Mouse (Mus musculus): ENCODE data around the gene Zfp697. TPM values are rescaled to one million over a fixed set of nuclear protein-coding genes. Genes with fewer than 3 reads are reported as not detected.
"Not testable (repeated sequence)": the region's sequence is repeated elsewhere in the genome, so short reads cannot be mapped to it uniquely, and the experiment has no call there.

The Zfp697 gene
- polyA plus RNA-seq, 1 experiment: 13.0 TPM

DNA sequence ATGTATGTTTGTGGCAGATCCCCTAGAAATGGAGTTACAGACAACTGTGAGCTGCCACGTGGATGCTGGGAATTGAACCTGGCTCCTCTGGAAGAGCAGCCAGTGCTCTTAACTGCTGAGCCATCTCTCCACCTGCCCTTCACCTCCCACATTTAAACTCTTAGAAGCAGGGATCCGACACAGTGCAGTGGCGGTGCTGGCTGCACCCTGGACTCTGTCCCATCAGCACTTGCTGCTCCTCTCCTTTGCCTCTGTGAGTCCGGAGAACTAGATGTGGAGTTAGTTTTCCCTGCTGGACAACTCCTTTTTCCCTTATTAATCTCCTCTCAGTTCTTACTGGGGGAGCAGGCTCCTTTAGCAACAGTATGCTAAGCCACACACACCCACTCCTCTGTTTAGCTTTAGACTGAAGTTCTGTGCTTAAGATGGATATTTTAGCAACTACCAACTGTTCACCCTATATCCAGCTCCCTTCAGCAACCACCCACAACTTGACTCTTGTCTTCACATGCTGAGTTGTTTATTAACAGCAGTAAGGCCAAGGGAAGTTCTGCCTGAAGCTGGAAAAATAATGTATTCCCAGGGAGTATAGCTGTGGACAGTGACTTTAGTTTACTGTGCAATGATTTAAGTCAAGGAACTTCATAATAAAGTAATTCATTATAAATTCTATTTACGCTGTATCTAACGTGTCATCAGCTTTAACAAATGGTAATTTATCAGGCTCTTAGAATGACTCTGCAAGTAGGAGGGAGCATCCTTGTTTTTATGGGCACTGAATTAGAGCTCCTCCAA, 36.9 kb downstream of the Zfp697 start:
- no peak for DNase-seq (ENCODE audit: low read depth)

DNA sequence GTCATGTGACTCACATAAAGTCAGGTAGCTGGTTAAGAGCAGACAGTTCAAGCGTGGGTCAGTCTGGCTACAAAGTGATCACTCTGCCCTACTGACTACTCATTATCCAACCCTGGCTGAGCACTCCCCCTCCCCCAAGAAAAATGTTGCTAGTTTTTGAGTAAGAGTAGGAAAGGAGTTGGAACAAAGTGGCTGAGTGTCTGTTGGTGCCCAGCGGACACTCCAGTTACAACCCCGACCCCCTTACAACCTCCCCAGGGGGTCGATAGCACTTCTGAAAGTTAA, 37.5 kb downstream of the Zfp697 start:
- no peak for DNase-seq (ENCODE audit: low read depth)

DNA sequence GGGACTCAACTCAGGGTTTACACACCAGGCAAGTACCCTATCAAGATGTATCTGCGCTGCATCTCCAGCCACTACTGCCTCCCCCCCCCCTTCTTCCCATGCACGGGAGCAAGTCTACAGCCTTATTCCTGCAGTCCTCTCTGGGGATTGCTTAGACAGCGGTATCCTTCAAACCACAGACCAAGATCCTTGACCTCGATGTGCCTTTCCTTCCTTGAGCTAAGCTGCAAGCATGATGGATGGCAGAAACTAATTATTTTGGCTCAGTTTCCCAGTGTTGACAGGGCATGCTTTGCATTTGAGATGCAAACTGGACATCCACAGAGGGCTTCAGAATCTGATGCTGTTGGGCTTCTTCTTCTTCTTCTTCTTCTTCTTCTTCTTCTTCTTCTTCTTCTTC, 40.7 kb downstream of the Zfp697 start:
- no peak for DNase-seq (ENCODE audit: low read depth)

DNA sequence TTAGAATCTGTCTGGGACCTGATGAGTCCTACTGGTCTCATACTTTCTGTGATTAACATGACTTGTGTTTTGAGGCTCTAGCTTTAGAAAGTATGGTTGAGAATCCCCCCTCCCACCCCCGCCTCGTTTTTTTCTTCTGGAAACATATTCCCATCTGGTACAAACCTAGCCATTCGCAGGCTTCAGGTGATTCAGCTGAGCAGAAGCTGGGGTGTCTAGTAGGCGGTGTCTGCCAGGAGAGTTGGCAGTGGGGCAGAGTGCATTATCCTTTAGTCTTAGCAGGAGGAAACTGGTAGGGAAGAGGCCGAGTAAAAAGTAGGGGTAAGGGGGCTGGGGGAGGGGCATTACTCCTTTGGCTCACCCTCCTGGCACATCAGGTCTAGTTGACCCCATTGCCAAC, 44.5 kb downstream of the Zfp697 start:
- no peak for DNase-seq (ENCODE audit: low read depth)

DNA sequence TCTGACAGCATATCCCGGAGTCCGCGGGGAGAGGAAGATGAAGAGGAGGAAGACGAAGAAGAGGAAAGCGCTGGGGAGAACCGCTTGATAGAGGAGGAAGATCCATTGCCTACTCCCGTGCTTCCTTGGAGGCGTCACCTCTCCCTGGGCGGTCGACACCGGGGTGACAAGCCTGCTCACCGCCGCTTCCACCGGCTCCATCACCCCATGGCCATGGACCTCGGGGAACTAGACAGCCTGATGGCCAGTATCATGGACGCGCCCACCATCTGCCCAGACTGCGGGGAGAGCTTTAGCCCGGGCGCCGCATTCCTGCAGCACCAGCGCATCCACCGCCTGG, 45.0 kb downstream of the Zfp697 start:
- DNase-seq (ENCODE audit: low read depth): no peak

DNA sequence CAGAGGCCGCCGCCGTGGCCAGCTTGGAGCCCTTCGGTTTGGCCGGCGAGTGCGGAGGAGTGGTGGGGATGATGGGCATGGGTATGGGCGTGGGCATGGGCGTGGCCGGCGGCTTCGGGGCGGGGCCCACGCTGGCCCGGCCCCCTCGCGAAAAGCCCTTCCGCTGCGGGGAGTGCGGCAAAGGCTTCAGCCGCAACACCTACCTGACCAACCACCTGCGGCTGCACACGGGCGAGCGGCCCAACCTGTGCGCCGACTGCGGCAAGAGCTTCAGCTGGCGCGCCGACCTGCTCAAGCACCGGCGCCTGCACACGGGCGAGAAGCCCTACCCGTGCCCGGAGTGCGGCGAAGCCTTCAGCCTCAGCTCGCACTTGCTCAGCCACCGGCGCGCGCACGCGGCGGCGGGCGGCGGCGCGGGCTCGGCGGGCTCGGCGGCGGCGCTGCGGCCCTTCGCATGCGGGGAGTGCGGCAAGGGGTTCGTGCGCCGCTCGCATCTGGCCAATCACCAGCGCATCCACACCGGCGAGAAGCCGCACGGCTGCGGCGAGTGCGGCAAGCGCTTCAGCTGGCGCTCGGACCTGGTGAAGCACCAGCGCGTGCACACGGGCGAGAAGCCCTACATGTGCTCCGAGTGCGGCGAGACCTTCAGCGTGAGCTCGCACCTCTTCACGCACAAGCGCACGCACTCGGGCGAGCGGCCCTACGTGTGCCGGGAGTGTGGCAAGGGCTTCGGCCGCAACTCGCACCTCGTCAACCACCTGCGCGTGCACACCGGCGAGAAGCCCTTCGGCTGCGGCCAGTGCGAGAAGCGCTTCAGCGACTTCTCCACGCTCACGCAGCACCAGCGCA, 45.6 kb downstream of the Zfp697 start:
- DNase-seq (ENCODE audit: low read depth): no peak

DNA sequence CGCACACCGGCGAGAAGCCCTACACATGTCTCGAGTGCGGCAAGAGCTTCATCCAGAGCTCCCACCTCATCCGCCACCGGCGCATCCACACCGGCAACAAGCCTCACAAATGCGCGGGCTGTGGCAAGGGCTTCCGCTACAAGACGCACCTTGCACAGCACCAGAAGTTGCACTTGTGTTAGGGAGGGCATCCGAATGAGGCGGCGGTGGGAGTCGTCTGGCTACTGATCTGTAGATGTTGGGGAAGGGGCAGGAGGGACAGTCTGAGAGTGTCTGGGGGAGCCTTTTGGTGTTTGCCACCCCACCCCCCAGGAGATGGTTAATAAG, 46.2 kb downstream of the Zfp697 start:
- DNase-seq (ENCODE audit: low read depth): no peak

DNA sequence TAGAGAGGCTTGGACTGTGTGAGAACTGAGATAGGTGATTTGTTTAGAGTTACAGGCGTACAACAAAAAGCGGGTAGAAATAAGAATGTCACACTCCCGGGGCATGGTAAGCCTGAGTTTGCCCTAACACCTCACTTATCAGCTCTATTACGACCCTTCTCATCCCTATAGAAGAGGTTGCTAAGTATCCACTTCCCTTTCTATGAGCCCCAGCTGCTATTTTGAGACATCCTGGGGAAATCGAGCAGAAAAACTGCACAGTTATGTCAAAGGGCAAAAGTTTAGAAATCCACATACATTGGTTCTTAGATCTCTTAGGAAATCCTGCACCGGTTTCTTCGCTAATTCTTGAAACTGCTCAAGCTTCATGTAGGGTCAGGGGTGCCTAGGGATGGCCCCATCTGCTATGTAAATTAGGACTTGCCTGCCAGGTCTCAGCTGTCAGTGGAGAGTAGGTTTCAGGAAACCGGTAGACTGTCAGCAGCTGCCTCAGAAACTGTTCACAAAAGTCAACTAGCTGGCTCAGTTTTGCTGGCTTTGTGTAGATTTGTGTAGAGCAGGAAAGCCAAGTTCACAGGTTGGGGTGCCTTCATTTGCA, 46.8 kb downstream of the Zfp697 start:
- DNase-seq (ENCODE audit: low read depth): no peak

DNA sequence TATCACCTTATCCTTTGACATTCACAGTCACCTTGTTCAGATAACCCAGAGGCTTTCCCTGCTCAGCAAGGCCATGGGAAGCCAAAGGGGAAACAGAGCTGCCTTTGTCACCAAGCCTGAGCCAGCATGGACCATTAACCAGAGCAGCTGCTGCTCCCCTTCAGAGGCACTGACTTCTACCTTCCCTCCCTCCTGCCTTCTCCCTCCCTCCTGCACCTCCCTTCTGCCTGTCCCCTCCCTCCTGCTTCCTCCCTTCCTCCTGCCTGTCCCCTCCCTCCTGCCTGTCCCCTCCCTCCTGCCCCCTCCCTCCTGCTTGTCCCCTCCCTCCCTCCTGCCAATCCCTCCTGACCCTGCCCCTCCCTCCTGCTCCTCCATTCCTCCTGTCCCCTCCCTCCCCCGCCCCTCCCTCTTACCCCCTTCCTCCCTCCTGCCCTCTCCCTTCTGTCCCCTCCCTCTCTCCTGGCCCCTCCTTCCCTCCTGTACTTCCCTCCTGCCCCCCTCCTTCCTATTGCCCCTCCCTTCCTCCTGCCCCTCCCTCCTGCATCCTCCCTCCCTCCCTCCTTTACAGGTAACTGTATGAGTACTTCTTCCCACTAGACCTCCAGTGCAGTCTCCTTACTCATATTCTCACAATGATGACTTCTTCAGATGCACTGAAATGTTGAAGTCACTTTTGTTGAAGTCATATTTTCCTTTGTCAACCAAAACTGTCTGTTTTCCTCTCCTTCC, 52.0 kb downstream of the Zfp697 start:
- no peak for DNase-seq (ENCODE audit: low read depth)

DNA sequence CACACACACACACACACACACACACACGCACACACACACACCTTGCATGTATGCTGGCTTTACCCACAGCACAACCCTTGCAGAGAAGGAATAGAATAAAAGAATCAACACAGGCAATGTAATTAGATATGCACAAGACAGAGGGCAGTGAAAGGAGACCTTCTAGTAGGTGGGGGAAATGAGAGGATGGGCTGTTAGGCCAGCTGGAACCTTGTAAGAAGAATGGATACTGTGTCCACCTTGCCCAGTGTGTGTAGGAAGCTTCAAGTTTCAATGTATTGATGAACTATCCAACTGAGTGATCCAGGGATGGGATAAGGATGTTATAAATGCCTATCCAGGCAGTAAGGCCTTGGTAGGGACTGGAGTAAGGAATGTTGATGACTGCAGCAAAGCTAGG, 52.8 kb downstream of the Zfp697 start:
- DNase-seq (ENCODE audit: low read depth): no peak

DNA sequence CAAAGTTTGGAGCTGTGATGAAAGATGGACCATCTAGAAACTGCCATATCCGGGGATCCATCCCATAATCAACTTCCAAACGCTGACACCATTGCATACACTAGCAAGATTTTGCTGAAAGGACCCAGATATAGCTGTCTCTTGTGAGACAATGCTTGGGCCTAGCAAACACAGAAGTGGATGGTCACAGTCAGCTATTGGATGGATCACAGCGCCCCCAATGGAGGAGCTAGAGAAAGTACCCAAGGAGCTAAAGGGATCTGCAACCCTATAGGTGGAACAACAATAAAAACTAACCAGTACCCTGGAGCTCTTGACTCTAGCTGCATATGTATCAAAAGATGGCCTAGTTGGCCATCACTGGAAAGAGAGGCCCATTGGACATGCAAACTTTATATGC, 60.0 kb downstream of the Zfp697 start:
- DNase-seq (ENCODE audit: low read depth): not testable (repeated sequence)

DNA sequence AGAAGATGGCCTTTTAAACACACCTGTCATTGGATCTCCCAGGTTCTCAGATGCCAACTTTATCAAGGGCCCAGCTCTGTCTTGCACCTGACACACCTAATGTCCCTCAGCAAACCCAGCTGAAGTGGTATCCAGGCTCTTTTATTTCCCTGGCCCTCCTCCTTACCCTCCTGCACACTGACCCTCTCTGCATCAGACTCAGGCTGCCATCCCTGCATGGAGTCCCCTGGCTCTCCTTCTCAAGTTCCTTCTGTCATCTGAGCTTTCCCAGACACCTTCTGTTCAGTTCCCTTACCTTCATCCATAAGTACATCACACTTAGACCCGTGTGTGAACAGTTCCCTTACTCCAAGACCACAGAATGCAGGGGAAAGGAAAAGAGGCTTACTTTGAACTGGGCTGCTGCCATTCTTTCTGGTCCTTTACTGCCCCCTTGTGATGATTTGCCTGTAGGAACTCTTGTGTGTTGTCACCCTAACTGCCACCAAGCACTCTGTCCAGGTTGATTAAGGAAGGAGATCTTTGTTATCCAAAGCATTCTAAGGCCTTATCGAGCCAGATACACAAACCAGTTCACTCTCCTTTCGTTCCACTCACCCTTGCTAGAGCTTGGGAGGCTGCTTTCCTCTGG, 61.0 kb downstream of the Zfp697 start:
- DNase-seq (ENCODE audit: low read depth): not testable (repeated sequence)

DNA sequence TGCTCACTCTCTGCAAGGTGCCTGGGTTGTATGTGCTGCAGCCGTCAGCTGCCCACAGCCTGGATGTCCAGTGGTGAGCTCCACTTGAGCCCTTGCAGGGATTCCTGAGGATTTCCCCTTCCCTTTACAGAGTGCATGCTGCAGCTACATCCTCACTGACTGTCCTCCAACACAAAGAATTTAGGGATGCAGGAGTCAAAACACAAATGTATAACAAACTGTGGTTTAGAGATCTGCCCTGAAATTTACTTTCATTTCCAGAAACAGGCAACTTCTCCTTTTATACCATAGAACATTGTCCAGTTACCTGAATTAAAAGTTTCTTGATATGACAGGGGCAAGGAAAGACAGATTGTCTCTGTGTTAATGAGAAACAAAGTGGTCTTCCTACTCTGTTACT, 61.7 kb downstream of the Zfp697 start:
- DNase-seq (ENCODE audit: low read depth): not testable (repeated sequence)

DNA sequence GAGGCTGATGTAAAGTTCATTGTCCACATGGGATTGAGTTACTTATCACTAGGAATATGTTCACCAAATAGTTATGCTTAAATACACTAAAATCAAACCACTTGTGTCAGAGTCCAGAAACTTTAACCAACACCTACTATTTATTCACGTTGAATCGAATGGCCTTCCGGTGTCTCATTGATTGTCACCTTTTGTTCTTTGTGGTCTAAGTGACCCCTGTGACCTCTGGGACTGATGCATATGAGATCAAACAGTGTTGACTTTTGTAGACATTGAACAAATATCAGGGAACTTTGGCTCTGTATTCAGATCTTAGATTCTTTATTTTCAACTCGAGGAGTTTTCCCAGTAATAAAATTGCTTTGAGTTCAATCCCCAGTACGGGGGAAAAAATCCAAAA, 71.5 kb downstream of the Zfp697 start:
- DNase-seq (ENCODE audit: low read depth): not testable (repeated sequence)

DNA sequence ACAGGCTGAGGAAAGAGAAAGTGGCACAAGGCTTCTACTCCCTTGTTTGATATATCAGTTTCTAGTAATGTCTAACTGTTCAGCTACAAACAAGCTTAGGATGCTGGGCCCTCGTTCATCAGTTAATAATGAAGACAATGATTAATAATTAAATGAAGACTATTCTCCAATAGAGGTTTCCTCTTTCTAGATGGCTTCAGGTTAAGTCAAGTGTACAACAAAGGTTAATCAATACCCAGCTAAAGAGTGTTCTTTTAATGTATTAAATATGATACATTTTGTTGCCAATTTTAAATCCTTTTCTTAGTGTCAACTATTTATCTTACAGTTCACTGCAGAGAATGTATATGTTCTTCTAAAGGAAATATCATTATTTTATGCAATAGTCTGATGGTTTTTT, 74.8 kb downstream of the Zfp697 start, which contains the start of gene Gm4450:
TSS of gene Gm4450 (minus strand) at position 101 of the 400 bp plus-strand sequence.
- not testable (repeated sequence) for DNase-seq (ENCODE audit: low read depth)

DNA sequence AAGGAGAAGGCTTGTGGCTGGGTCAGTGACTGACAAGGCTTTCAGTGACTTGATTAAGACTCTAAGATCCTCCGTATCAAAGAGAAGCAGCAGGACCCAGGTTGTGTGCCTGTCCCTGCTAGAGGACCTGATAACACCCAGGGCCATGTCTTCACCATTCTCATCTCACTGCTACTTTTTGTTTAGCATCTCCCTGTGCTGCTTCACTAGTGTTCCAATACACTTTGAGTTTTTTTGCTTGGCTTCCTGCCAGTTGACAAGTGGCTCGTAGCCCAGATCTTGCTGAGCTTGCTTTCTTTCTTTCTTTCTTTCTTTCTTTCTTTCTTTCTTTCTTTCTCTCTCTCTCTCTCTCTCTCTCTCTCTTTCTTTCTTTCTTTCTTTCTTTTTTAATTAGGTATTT, 87.1 kb downstream of the Zfp697 start:
- DNase-seq (ENCODE audit: low read depth): not testable (repeated sequence)

DNA sequence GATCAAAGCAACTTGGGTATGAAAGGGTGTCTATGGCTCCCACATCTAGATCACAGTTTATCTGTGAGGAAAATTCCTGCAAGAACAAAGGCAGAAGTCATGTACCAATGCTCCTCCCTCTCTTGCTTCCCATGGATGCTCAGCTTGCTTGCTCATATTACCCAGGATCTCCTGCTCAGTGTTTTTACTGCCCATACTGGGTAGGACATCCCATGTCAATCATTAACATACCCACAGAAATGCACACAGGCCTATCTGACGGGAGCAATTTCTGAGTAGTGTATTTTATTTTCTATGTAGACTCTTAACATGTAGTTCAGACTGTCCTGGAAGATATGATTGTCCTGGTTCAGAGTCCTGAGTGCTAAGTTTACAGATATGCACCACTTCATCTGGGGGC, 88.8 kb downstream of the Zfp697 start:
- DNase-seq (ENCODE audit: low read depth): not testable (repeated sequence)

DNA sequence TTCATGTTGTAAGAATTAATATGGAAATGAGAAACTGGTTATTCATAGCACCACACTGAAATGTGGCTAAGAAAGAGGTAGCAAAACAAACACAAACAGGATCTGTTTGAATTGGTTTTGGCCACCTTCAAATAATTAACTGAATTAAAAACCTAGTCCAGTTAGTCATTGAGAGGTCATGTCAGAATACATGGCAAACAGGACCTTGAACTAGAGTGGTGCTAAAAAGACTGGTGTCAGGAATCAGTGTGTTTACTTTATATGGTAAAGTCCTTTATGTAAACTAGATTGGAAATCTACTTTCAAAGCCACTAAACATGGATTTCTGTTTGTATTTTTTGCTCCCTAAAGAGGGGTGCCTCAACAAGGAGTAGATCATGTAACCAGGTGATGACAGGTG, 89.2 kb downstream of the Zfp697 start:
- not testable (repeated sequence) for DNase-seq (ENCODE audit: low read depth)

DNA sequence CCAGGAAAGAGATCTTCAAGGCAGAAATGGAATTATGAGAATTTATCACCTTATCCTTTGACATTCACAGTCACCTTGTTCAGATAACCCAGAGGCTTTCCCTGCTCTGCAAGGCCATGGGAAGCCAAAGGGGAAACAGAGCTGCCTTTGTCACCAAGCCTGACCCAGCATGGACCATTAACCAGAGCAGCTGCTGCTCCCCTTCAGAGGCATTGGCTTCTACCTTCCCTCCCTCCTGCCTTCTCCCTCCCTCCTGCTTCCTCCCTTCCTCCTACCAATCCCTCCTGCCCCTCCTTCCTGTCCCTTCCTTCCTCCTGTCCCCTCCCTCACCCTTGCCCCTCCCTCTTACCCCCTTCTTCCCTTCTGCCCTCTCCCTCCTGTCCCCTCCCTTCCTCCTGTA, 111.9 kb downstream of the Zfp697 start:
- DNase-seq (ENCODE audit: low read depth): not testable (repeated sequence)

DNA sequence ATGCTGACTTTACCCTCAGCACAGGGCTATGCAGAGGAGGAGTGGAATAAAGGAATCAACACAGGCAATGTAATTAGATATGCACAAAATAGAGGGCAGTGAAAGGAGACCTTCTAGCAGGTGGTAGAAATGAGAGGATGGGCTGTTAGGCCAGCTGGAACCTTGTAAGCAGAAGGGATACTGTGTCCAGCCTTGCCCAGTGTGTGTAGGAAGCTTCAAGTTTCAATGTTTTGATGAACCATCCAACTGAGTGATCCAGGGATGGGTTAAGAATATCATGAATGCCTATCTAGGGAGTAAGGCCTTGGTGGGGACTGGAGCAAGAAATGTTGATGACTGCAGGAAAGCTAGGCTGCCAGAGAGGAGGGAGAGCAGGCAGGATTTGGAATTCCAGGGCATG, 112.8 kb downstream of the Zfp697 start:
- not testable (repeated sequence) for DNase-seq (ENCODE audit: low read depth)

DNA sequence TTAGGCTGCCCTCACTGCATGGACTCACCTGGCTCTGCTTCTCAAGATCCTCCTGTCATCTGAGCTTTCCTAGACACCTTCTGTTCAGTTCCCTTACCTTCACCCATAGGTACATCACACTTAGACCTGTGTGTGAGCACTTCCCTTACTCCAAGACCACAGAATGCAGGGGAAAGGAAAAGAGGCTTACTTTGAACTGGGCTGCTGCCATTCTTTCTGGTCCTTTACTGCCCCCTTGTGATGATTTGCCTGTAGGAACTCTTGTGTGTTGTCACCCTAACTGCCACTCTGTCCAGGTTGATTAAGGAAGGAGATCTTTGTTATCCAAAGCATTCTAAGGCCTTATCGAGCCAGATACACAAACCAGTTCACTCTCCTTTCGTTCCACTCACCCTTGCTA, 114.5 kb downstream of the Zfp697 start:
- DNase-seq (ENCODE audit: low read depth): not testable (repeated sequence)

DNA sequence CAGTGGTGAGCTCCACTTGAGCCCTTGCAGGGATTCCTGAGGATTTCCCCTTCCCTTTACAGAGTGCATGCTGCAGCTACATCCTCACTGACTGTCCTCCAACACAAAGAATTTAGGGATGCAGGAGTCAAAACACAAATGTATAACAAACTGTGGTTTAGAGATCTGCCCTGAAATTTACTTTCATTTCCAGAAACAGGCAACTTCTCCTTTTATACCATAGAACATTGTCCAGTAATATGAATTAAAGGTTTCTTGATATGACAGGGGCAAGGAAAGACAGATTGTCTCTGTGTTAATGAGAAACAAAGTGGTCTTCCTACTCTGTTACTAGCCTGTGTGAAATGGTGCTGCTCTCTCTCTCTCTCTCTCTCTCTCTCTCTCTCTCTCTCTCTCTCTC, 115.1 kb downstream of the Zfp697 start:
- DNase-seq (ENCODE audit: low read depth): not testable (repeated sequence)

All from gonadal fat pad, adult 2 months (tissue).